Mouse (Mus musculus) gastrocnemius, postnatal 25 days (tissue): ENCODE data around the gene Creb3l2. TPM values are rescaled to one million over a fixed set of nuclear protein-coding genes. Genes with fewer than 3 reads are reported as not detected.

Source experiments
- DNase-seq: peaks from one replicate; pipeline ENCODE4 v3.0.0; 2022
- total RNA-seq, 2 experiments: library from RNA; stranded (reverse); gene quantifications; 1 replicate in 1 of 2; 2 replicates in 1 of 2; pipeline ENCODE4 v1.2.3; 2021

Creb3l2 gene
- total RNA-seq, 2 experiments from 2014 or later, result 10.6 to 11.9 TPM

DNA sequence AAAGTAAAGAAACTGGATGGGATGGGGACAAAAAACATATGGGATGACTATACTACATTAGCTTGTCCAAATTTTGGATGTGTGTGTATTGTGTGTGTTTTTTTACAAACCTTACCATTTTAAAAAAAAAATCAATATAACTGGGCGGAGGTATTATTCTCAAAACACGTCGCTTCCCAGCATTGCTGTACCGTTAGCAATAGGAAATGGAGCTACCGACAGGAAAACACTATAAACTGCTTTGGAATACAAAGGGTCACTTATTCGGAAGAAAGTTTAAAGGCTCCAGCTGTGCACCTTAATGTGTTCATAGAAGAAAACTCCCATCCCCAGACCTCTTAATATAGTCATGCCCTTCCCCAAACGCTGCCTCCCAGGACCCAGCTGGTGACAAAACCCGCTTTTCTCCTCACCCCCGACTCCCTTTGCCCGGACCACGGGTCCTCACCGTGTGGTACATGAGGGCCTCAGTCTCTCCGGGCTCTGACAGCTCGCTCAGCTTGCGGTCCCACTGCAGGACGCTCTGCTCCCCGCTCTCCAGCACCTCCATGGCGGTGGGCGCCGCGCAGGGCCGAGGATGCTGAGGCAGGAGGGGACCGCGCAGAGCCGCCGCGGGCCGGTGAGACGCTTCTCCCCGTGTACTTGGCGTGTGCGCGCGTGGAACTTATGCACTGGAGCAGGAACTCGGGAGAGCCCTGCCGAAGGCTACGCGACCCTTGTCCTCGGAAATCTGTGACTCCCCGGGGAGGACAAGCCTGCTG lies 515 bp downstream of the Creb3l2 start:
- DNase-seq, result peak; percentile 22

GRCm38 (mm10) chr6:37440491-37441250 lies 1.3 kb downstream of the Creb3l2 start:
- DNase-seq, result peak; percentile 46

DNA sequence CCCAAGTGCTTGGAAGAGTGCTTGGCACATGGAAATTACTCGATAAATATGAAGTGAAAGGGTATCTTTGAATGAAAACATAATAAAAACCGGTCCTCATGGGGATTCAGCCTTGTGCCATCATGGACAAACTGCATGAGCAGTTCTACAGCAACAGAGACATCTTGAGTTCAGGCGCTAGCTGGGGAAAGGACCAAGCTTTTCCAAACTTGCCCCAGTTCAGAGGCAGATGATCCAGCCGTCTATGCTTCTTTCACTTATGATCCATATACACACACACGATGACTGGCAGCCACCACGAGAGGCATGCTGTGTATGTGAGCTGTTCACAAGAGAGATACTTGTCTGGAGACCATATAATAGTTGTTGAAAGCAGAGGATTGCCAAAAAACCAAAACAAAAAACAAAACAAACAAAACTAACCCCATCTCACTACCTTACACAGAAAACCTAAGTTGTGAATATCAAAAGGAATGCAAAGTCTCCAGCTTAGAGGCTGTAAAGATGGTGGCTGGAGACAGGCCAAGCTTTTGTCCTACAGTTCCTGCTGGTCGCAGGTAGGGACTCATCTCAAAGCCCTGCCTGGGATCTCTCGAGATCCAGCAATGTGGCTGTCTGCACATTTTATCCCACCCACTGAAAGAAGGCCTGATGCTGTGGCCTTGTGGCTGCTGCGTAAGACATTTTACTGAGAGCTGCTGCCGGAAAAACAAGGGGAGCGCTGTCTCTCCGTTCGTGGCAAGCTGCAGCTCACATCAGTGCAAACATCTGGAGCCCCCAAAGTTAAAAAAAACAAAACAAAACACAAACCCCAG lies 2.1 kb downstream of the Creb3l2 start:
- DNase-seq, result no peak

GRCm38 (mm10) chr6:37438510-37438909 lies 3.4 kb downstream of the Creb3l2 start:
- DNase-seq, result no peak

DNA sequence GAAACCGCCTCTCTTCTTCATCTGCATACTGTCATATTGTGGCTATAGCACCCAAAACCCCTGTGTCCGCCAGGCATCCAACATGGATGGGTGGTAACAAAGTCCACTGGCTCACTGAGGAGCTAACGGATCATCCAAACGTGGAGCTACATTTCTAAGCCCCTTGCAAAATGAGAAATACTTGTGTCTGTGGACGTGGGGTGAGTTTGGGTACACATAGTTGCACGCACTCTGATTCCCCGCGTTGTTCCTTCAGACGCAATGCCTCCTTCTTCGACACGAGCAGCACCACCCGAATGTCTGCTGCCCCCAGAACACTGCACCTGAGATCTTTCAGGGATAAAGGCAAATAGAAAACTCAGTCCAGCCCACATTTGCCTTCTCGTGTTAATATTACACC lies 4.9 kb downstream of the Creb3l2 start:
- no peak for DNase-seq

- DNase-seq, result no peak
Measured at GRCm38 (mm10) chr6:37435391-37435790, 6.6 kb downstream of the Creb3l2 start.

GRCm38 (mm10) chr6:37429849-37430470 lies 12.0 kb downstream of the Creb3l2 start:
- no peak for DNase-seq

DNA sequence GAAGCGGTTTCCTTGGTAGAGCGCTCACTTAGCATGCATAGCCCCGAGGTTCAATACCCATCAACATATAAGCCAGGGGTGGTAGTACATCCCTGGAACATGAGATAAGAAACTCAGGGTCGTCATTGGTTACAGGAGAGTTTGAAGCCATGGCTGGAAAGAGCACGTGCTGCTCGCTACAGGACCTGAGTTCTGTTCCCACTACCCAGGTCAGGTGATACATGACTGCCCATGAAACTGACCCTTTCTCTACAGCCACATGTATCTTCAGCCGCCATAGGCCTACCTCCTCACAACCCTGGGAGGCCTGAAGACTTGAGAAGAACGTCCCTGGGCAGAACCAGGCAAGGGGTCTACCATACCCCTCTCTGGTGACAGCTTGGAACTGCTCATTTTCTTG lies 13.0 kb downstream of the Creb3l2 start:
- DNase-seq, result no peak

DNA sequence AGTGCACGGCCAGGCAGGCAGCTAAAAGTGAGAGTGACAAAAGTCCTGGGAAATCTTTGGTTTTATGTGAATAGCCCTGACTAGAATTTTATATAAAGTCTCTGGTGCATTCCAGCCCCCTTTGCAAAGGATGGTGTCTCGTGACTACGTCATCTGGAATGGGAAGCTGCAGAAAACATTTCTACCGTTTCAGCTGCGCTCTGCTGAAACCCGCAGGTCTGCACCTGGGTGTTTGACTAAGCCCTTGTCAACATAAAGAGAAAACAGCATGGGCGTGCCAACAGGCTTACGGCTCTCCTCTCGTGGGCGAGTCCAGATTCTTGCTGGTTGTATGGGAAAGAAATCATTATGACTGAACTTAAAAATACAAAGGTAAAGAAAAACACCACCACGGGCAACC lies 13.9 kb downstream of the Creb3l2 start:
- DNase-seq, result no peak

- DNase-seq, result no peak
Measured at GRCm38 (mm10) chr6:37426615-37427014, 15.3 kb downstream of the Creb3l2 start.

DNA sequence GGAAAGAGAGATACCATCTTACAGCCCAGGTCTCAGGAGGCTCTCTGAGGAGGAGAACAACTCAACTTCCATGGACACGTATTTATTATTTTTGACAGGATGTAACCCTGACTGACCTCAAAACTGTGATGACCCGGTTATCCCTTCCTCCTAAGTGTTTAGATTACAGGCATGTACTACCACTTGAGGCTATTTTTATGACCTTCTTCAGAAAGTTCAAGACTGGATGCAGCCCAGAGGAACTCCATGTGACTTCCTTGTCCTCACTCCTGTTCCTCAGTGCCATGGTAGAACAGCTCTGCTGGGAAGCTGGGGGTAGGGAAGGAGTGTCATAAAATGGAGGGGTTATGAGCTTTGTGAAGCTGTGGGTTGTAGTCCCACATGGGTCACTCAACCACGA lies 16.1 kb downstream of the Creb3l2 start:
- no peak for DNase-seq

- DNase-seq, result no peak
Measured at GRCm38 (mm10) chr6:37425075-37425474, 16.9 kb downstream of the Creb3l2 start.

- peak; percentile 57 for DNase-seq
Measured at GRCm38 (mm10) chr6:37424374-37424773, 17.6 kb downstream of the Creb3l2 start.

- DNase-seq, result no peak
Measured at GRCm38 (mm10) chr6:37423386-37423785, 18.6 kb downstream of the Creb3l2 start.

GRCm38 (mm10) chr6:37421124-37421523 lies 20.8 kb downstream of the Creb3l2 start:
- no peak for DNase-seq

GRCm38 (mm10) chr6:37419445-37419941 lies 22.5 kb downstream of the Creb3l2 start:
- peak; percentile 75 for DNase-seq

- peak; percentile 48 for DNase-seq
Measured at GRCm38 (mm10) chr6:37418931-37419330, 23.0 kb downstream of the Creb3l2 start.

- DNase-seq, result no peak
Measured at GRCm38 (mm10) chr6:37416743-37417142, 25.2 kb downstream of the Creb3l2 start.

- no peak for DNase-seq
Measured at GRCm38 (mm10) chr6:37415505-37415904, 26.4 kb downstream of the Creb3l2 start.

DNA sequence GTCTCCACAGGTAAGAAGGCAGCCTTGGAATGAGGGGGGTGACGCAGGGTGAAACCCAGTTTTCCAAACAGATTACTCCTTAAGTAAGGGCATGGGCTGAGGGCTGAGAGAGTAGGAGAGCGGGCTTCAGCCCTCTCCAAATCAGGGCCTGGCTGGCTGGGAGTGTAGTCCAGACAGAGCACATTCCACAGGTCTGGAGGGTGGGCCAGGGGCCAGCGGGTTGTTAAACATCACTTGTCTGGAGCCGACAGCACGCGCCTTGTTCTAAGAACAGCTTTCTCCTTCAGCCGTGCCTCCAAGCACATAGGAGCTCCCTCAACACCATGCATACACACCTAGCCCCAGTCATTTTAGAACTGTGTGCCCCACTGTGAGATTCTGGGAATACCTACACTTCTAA lies 26.9 kb downstream of the Creb3l2 start:
- peak; percentile 58 for DNase-seq

- DNase-seq, result no peak
Measured at GRCm38 (mm10) chr6:37414576-37414975, 27.4 kb downstream of the Creb3l2 start.

- DNase-seq, result no peak
Measured at GRCm38 (mm10) chr6:37411696-37412095, 30.2 kb downstream of the Creb3l2 start.
